Mouse (Mus musculus) bone marrow macrophage, adult 2 months (primary cell): ENCODE measurements around the gene Ccdc61. TPM values are rescaled to one million over a fixed set of nuclear protein-coding genes. Genes with fewer than 3 reads are reported as not detected.
A peak's percentile ranks its signal among the peaks of the same experiment; 100 is the strongest.

ENCODE experiments used
- H3K27ac ChIP-seq: 2 replicates; pipeline ENCODE4 v1.5.1; 2012; ENCODE audit warnings: low read depth, low read length; ENCODE audit not compliant: insufficient read depth
- H3K4me1 ChIP-seq: 2 replicates; pipeline ENCODE4 v1.6.1; 2012; ENCODE audit warnings: low read length; ENCODE audit not compliant: control insufficient read depth, insufficient read depth
- H3K4me3 ChIP-seq: 2 replicates; pipeline ENCODE4 v1.5.1; 2012; ENCODE audit warnings: mild to moderate bottlenecking, low read length, moderate library complexity; ENCODE audit not compliant: insufficient read depth
- CTCF ChIP-seq: IDR thresholded peaks from 2 replicates; pipeline ENCODE4 v1.5.1; 2012; ENCODE audit warnings: low read depth, mild to moderate bottlenecking, low read length, moderate library complexity
- POLR2A ChIP-seq: IDR thresholded peaks from 2 replicates; pipeline ENCODE4 v1.6.1; 2012; ENCODE audit warnings: mild to moderate bottlenecking, low read depth, low read length, borderline replicate concordance
- polyA plus RNA-seq: library from polyadenylated mRNA; stranded (reverse); fragments of >200 nt; gene quantifications from 2 replicates; pipeline ENCODE4 v1.2.4, GENCODE M21; 2012; ENCODE audit not compliant: missing spikeins, insufficient read depth, insufficient read length

The Ccdc61 gene
- polyA plus RNA-seq, 1 experiment, result 18.1 TPM

- H3K4me3 ChIP-seq, result no peak overlapping the region
- H3K27ac ChIP-seq, result no peak overlapping the region
- TF ChIP-seq POLR2A, result no peak
- TF ChIP-seq CTCF, result no peak
- H3K4me1 ChIP-seq, result no peaks in the 10 kb centered on the region
These were observed 41.7 kb downstream of the Ccdc61 start for GRCm38 (mm10) chr7:18868491-18868890.

- no peaks in the 10 kb centered on the region for H3K4me1 ChIP-seq
- H3K4me3 ChIP-seq, result no peak overlapping the region
- TF ChIP-seq POLR2A (no peak), CTCF (no peak)
These were observed 47.4 kb downstream of the Ccdc61 start for GRCm38 (mm10) chr7:18862801-18863200.

GRCm38 (mm10) chr7:18858310-18858916 lies 51.8 kb downstream of the Ccdc61 start:
- Histone ChIP-seq H3K4me1 (no peaks in the 10 kb centered on the region), H3K4me3 (no peak overlapping the region), H3K27ac (no peak overlapping the region)
- TF ChIP-seq CTCF (no peak), POLR2A (no peak)

More at GRCm38 (mm10) chr7:18862801-18863200, 47.4 kb downstream of the Ccdc61 start:
- H3K27ac ChIP-seq, result no peak overlapping the region

- Histone ChIP-seq H3K4me3 (no peak overlapping the region), H3K27ac (no peak overlapping the region), H3K4me1 (peaks cover 5% of the 10 kb centered on the region; the same call in 1 of the 2 replicates)
- TF ChIP-seq CTCF (no peak), POLR2A (no peak)
These were observed 61.8 kb downstream of the Ccdc61 start for GRCm38 (mm10) chr7:18848395-18848794.

GRCm38 (mm10) chr7:18844811-18845210 lies 65.4 kb downstream of the Ccdc61 start:
- TF ChIP-seq CTCF, result no peak
- no peak for TF ChIP-seq POLR2A
- no peak overlapping the region for H3K27ac ChIP-seq
- peaks cover 5% of the 10 kb centered on the region; the same call in 1 of the 2 replicates for H3K4me1 ChIP-seq
- H3K4me3 ChIP-seq, result no peak overlapping the region

- TF ChIP-seq POLR2A, result no peak
- TF ChIP-seq CTCF, result no peak
- H3K4me3 ChIP-seq, result peak overlapping the region; percentile 47; the same call in 1 of the 2 replicates
- H3K27ac ChIP-seq, result no peak overlapping the region
- H3K4me1 ChIP-seq, result peaks cover 5% of the 10 kb centered on the region; the same call in 1 of the 2 replicates
These were observed 69.0 kb downstream of the Ccdc61 start for GRCm38 (mm10) chr7:18841174-18841567.

Other genes starting within 250 kb of the Ccdc61 start
- not detected in 2 replicates for gene Psg20, start 224.2 kb downstream of the Ccdc61 start, polyA plus RNA-seq
- not detected in 2 replicates for gene Psg22, start 192.3 kb downstream of the Ccdc61 start, polyA plus RNA-seq
- not detected in 2 replicates for gene Psg19, start 111.9 kb downstream of the Ccdc61 start, polyA plus RNA-seq
- not detected in 2 replicates for gene Psg17, start 88.8 kb downstream of the Ccdc61 start, polyA plus RNA-seq
- gene Mill2, start 70.4 kb downstream of the Ccdc61 start, polyA plus RNA-seq, result 3.2 and 5.7 TPM in 2 replicates
- gene Pglyrp1, start 39.1 kb downstream of the Ccdc61 start, polyA plus RNA-seq, result not detected in 2 replicates
- 0.12 TPM in 1 of 2 replicates, not detected in the other for gene Nova2, start 15.5 kb upstream of the Ccdc61 start, polyA plus RNA-seq
- gene Nanos2, start 77.0 kb upstream of the Ccdc61 start, polyA plus RNA-seq, result not detected in 2 replicates
- 1.0 and 1.2 TPM in 2 replicates for gene Mypop, start 80.8 kb upstream of the Ccdc61 start, polyA plus RNA-seq
- gene Irf2bp1, start 93.6 kb upstream of the Ccdc61 start, polyA plus RNA-seq, result 16.4 and 17.5 TPM in 2 replicates
- gene Foxa3, start 113.1 kb upstream of the Ccdc61 start, polyA plus RNA-seq, result not detected in 2 replicates
- 61.9 and 64.4 TPM in 2 replicates for gene Sympk, start 114.0 kb upstream of the Ccdc61 start, polyA plus RNA-seq
- not detected in 2 replicates for gene Rsph6a, start 144.3 kb upstream of the Ccdc61 start, polyA plus RNA-seq
- 1.7 and 2.6 TPM in 2 replicates for gene Dmwd, start 165.8 kb upstream of the Ccdc61 start, polyA plus RNA-seq
- 2.9 and 4.2 TPM in 2 replicates for gene Dmpk, start 173.4 kb upstream of the Ccdc61 start, polyA plus RNA-seq
- 0.36 and 0.44 TPM in 2 replicates for gene Six5, start 184.2 kb upstream of the Ccdc61 start, polyA plus RNA-seq
- gene Gm4969, start 208.0 kb upstream of the Ccdc61 start, polyA plus RNA-seq, result not detected in 2 replicates
- gene Fbxo46, start 209.4 kb upstream of the Ccdc61 start, polyA plus RNA-seq, result 7.1 and 8.2 TPM in 2 replicates
- gene Qpctl, start 238.9 kb upstream of the Ccdc61 start, polyA plus RNA-seq, result 10.4 and 11.8 TPM in 2 replicates
- 26.4 and 27.9 TPM in 2 replicates for gene Snrpd2, start 239.3 kb upstream of the Ccdc61 start, polyA plus RNA-seq